Mouse (Mus musculus) kidney, postnatal 25 days (tissue): ENCODE data around the gene Apoh.
A peak's percentile ranks its signal among the peaks of the same experiment; 100 is the strongest.

Source experiments
- DNase-seq, 2 experiments: peaks; one replicate each; pipeline ENCODE4 v3.0.0; 2021; ENCODE audit warnings: mixed read lengths in 2 of 2

The Apoh gene

DNA sequence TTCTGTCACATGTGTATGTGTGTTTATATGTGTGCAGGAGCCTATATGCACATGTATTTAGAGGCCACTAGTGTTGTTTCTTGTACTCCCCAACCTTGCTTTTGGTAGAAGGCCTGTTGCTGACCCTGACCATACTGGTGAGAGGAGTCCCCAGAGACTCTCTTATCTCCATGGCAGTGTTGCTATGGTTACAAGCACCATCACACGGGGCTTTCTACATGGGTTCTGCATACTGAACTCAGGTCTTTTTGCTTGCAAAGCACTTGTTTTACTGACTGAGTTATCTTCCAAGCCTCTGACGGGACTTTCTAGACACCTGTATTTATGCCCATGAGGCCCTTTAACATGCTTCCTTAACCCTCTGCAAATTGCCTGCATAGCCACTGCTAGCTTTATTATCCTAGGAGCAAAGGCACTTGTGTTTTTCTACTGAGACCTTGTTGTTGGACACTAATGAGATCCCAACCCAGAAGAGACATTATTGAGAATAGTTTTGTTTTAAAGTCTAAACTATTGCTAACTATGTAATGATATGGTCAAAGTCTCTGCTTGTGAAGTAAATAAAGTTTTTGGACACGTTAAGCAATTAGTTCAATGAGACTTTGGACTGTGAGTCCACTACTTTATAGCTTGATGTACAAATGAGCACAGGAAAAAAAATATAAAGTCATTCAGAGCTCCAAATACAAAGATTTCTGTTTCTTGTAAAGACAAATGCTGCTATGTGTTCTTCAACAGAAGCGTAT is 41.9 kb downstream of the Apoh start:
- no peak for DNase-seq

DNA sequence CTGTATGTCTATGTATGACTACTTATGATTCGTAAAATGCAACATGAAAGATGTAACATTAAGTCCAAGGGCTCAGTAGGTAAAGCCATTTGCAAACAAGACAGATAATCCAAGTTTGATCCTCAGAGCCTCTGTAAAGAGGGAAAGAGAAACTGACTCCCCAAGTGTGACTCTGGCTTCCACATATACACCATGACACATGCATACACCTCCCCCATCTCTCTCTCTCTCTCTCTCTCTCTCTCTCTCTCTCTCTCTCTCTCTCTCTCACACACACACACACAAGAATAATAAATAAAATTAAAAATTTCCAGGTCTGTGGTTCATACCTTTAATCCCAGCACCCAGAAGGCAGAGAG is 42.5 kb downstream of the Apoh start:
- no peak for DNase-seq

DNA sequence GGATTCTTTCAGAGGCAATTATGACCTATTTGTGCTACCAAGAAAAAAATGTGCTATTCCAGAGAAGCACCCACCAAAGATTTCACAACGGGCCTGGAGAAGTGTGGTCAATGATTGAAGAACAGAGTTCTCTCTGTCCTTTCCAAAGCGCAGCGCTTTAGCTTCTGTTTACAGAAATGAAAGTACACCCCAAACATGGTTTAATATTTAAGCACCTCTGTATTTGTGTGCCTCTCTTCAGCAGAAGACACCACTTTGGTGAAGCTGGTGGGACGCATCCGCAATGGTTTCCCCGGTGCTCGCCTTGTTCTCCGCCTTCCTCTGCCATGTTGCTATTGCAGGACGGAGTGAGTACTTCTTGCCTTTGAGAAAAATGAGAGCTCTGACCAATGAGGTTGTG is 51.9 kb downstream of the Apoh start:
- peak in 1 of 2 experiments; percentile 9 for DNase-seq

DNA sequence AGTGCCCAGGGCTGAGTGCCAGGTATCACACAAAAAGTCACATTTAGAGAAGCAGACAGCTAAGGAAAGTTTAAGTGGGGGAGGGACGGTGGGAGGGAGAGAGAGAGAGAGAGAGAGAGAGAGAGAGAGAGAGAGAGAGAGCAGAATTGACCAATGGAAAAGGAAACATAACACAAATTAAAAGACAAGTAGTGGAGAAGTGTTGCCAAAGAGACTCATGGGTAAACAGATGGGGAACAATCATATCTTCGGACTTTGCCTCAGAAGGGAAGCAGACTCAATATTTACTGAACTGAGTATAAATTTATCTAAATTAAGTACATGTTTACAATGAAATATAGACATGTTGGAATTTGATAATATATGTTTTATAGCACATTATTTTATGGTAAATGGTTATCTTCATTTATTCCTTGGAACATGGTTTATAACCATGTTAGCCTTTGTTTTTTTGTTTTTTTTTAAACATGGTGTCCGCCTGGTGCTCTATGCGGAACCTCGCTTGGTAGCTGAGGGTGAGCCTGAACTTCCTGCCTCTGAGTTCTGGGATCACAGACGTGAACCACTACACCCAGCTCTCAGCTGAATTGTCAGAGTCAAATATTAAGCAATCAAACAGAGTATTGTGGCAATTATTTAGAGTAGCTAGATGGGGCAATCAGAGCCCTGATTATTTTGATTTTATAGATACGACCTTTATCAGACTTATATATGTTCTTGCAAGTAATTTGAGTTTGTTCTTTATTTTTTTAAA is 53.1 kb downstream of the Apoh start:
- no peak for DNase-seq

DNA sequence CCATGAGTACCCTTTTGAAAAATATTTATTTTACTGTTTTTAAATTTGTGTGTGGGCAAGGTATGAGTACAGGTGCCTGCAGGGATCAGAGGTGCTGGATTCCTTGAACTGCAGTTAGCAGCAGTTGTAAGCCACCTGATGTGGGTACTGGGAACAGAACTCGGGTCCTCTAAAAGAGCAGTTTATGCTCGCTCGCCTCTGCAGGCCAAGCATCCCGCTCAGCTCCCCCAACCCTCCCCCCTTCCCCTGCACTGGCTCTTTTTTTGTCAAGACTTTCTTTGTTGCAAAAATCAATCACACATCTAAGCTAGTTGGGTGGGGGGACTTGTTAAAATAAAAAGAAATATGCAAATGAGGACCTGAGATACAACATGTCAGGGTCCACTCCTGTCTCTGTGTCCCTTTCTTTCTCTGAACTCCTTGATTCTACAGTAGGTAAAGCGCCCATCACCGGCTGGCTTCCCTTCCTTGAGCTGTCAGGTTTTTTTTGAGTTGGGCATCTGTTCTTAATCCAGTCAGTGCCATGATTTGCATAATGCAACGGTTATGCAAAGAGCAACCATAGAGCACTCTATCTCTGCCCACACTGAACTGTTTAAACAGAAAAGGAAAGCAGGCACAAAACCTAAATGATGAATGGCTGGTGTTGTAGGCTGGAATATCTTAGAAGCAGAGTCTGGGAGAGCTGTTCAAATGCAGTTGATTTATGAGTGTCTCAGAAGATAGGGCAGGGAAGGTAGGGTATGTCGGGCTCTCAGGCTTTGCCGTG is 66.9 kb downstream of the Apoh start:
- no peak for DNase-seq

GRCm38 (mm10) chr11:108416360-108416759 is 73.2 kb downstream of the Apoh start:
- no peak for DNase-seq

- peak in 1 of 2 experiments; percentile 25 for DNase-seq
Measured at GRCm38 (mm10) chr11:108418540-108418939, 75.4 kb downstream of the Apoh start.

DNA sequence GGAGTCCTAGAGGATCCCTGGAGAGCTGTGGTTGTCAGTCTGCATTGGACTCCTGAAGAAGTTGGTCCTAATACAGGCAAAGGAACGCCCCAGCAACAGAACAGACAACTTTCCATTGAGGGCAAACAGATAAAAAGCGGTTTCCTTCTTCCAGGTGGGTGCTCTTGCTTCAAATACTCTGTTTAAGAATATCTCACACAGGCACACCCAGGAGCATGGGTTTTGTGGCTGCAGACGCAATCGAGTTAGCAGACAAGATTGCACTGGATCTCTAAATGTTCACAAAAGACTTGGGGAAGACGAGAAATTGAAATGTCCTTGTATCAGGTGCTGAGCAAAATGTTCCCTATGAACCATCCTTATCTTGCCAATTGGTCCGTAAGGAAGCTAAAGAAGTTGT is 76.1 kb downstream of the Apoh start:
- no peak for DNase-seq

DNA sequence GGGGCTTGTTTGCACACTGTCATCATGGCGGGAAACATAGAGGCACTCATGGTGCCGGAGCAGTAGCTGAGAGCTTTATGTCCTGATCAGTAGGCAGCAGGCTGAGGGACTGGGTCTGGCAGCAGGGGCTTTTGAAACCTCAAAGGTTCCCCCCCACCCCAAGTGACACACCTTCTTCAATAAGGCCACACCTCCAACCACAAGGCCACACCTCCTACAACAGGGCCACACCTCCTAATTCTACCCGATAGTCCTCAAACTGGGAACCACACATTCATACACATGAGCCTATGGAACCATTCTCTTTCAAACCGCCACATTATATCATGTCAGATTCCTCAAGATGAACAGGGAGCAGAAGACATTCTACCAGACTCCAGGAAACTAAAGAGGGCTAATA is 77.6 kb downstream of the Apoh start:
- no peak for DNase-seq

- DNase-seq: no peak
Measured at GRCm38 (mm10) chr11:108423221-108423620, 80.1 kb downstream of the Apoh start.

GRCm38 (mm10) chr11:108424111-108424510 is 81.0 kb downstream of the Apoh start:
- no peak for DNase-seq

DNA sequence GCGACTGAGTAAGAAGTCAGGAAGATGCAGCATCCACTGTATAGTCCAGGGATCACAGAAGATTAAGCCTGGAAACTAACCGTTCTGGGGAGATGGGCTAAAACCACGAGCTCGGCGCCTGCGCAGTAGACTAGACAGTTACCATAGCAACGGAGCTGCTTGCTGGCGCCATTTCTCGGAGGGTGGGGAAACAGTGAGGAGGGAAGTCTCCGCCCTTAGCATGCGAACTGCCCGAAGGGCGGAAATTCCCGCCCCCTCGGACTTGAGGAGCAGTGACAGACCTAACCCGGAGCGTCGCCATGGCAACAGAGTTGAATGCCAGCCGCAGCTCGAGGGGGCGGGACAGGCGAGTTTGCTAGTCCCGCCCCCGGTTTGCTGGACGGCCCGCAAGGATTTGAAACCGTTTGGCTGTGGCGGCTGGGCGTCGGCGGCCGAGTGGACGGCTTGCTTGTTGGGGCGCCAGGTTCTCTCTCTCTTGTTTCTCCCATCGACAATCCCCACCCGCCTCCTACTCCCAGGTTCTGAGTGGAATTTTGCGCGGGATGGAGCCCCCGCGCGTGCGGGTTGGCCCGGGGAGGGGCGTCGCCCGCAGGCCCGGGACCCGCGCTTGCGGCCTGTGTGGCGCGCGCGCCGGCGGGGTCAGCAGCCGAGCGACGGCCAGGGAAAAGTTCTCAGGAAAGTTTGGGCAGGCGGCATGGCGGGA is 81.9 kb downstream of the Apoh start, which contains the start of gene Cep112:
Cep112 (plus strand) TSS at position 304 of the 703 bp plus-strand sequence.
- DNase-seq: peak; percentile 99 to 100

- DNase-seq: peak; percentile 7 to 43
Measured at GRCm38 (mm10) chr11:108425592-108425921, 82.4 kb downstream of the Apoh start.

- no peak for DNase-seq
Measured at GRCm38 (mm10) chr11:108426086-108426485, 82.9 kb downstream of the Apoh start.

DNA sequence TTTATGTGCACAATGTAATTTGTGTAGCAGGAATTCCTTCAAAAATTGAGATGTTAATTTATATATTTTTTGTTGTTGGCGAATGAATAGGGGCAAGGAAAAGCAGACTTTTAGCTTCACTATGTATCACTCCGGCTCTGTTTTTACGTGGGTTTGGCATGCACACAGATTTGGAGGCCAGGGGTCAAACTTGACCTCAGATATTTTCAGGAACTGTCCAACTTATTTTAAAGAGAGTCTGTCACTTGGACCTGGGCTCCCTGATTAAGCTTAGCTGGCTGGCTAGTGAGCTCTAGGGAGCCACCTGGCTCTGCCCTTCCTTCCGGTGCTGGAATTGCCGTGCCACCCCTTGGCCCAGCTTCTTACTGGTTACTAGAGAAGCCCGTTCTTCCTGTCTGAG is 84.0 kb downstream of the Apoh start:
- no peak for DNase-seq

DNA sequence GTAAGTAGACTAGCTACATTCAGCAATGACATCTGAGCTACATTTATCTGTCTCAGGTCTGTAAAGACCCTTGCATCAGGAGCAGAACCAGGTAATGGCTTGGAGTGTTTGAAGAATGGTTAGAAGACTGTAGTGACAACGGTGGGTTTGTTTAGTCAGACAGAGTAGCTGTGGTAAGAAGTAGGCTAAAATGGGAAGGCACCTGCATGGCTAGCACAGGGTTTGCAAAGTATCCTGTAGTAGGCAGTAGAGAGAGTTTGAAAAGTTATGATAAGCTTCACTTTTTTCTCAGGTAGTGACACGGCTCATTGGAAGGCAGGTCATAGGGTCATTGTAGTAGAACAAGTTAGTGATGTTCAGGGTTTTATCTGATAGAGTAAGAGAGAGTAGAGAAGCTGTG is 85.9 kb downstream of the Apoh start:
- DNase-seq: no peak

GRCm38 (mm10) chr11:108443893-108444563 is 100.9 kb downstream of the Apoh start:
- no peak for DNase-seq

DNA sequence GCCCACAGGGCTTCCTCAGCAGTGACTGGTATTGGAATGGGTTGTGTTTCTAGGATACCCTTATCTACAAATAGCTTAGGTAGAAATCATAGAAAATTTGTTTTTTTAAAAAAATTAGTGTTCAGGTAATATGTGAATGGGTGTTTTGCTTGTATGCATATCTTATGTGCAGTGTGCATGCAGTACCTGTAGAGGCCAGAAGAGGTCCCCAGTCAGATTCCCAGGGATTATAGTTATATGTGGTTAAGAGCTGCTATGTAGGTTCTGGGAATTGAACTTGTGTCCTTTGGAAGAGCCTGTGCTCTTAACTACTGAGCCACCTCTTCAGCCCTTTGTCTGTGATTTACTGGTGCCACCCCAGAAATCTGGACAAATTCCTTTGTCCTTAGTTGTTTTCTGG is 104.0 kb downstream of the Apoh start:
- peak in 1 of 2 experiments; percentile 47 for DNase-seq

- peak; percentile 54 to 77 for DNase-seq
Measured at GRCm38 (mm10) chr11:108449811-108450210, 106.7 kb downstream of the Apoh start.

GRCm38 (mm10) chr11:108459599-108459998 is 116.4 kb downstream of the Apoh start:
- no peak for DNase-seq
